Mouse (Mus musculus): ENCODE results near the gene Hpse.

GRCm38 (mm10) chr5:100636794-100637544, 82.5 kb downstream of the Hpse start:
- TF ChIP-seq CTCF (IDR thresholded peaks at IDR 0.05; ENCODE audit: extremely low read depth, insufficient read depth, low read length) (no peak), POLR2A (IDR thresholded peaks at IDR 0.05; ENCODE audit: extremely low read depth, insufficient read depth, low read length) (no peak)

All from cortical plate, adult 2 months (tissue).